Mouse (Mus musculus) G1E (cell line): ENCODE measurements around the gene Pdzrn4.

Experiments used
- CTCF ChIP-seq: IDR thresholded peaks from 2 replicates; pipeline ENCODE4 v1.5.1; 2012; ENCODE audit warnings: low read depth, low read length, inconsistent platforms, mixed read lengths
- GATA1 ChIP-seq: IDR thresholded peaks from 2 replicates; pipeline ENCODE4 v1.6.1; 2012; ENCODE audit warnings: borderline replicate concordance, low read length, inconsistent platforms, mixed read lengths
- GATA2 ChIP-seq: IDR thresholded peaks from 2 replicates; pipeline ENCODE4 v1.6.1; 2012; ENCODE audit warnings: low read depth, low read length, inconsistent platforms, borderline replicate concordance
- POLR2AphosphoS5 ChIP-seq: IDR thresholded peaks from 2 replicates; pipeline ENCODE4 v1.6.1; 2012; ENCODE audit warnings: low read depth, low read length, inconsistent platforms; ENCODE audit not compliant: insufficient replicate concordance
- TAL1 ChIP-seq: conservative IDR thresholded peaks from 2 replicates; pipeline ENCODE4 v1.6.1; 2012; ENCODE audit warnings: low read depth, low read length, inconsistent platforms, mixed read lengths

DNA sequence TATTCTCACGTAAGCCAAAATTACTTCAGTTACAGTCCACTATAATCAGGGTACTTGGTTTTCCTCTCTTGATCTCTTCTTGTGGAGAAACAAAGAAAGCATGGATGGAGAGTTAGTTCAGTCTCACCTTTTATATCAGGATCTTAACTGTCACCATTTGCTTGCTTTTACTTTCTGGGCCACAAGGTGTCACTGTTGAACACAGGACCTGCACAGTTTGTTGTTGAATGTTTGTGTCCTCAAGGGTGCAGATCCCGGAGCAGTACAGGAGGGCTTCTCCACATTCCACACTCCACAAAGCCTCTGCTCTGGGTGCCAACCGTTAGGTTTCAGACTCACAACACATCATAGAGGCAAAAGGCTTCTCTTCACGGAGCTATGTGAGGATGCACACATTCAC is 130.1 kb downstream of the Pdzrn4 start:
- TF ChIP-seq CTCF (no peak), POLR2AphosphoS5 (no peak), GATA2 (no peak), TAL1 (no peak), GATA1 (no peak)
